Mouse (Mus musculus) embryonic facial prominence, embryonic 10.5 days (tissue): ENCODE data around the gene Pcx. TPM values are rescaled to one million over a fixed set of nuclear protein-coding genes. Genes with fewer than 3 reads are reported as not detected.

Experiments
- DNase-seq: peaks from one replicate; pipeline ENCODE4 v3.0.0-alpha.2; 2017; ENCODE audit warnings: low spot score
- H3K27ac ChIP-seq: fragments of 300-500 bp; sonication (generic); replicated peaks from 2 replicates; pipeline ENCODE4 v1.5.1; 2016; ENCODE audit warnings: mild to moderate bottlenecking
- H3K27me3 ChIP-seq: fragments of 300-500 bp; sonication (generic); replicated peaks from 2 replicates; pipeline ENCODE4 v1.6.1; 2016; ENCODE audit warnings: low read depth, mild to moderate bottlenecking; ENCODE audit not compliant: poor library complexity, severe bottlenecking
- H3K36me3 ChIP-seq: fragments of 300-500 bp; sonication (generic); replicated peaks from 2 replicates; pipeline ENCODE4 v1.6.1; 2016; ENCODE audit warnings: mild to moderate bottlenecking, moderate library complexity
- H3K4me1 ChIP-seq: fragments of 300-500 bp; sonication (generic); 2 replicates; pipeline ENCODE4 v1.6.1; 2016
- H3K4me3 ChIP-seq: fragments of 300-500 bp; sonication (generic); 2 replicates; pipeline ENCODE4 v1.5.1; 2016; ENCODE audit warnings: mild to moderate bottlenecking, moderate library complexity
- H3K9me3 ChIP-seq: fragments of 300-500 bp; sonication (generic); 2 replicates; pipeline ENCODE4 v1.6.1; 2016; ENCODE audit warnings: mild to moderate bottlenecking
- WGBS: fragments of 180-500 bp; shearing (Covaris S2); methylation state at CpG from one replicate; pipeline ENCODE4 v1.1.7; 2016; 5-methylcytosine and 5-hydroxymethylcytosine counted together
- polyA plus RNA-seq: library from polyadenylated mRNA; unstranded; fragments of >200 nt; fragmentation: Nextera tagmentation; extraction: Ambion mirVana; gene quantifications from 2 replicates; pipeline ENCODE4 v1.2.1, GENCODE M21; 2016

Pcx gene
- polyA plus RNA-seq, 1 experiment from 2014 or later, result 26.8 TPM

GRCm38 (mm10) chr19:4481326-4481725 is 28.9 kb upstream of the Pcx start:
- Histone ChIP-seq H3K36me3 (no peaks in the 10 kb centered on the region), H3K4me3 (no peak overlapping the region), H3K9me3 (no peaks in the 10 kb centered on the region), H3K27me3 (peaks cover 26% of the 10 kb centered on the region), H3K4me1 (peaks cover 26% of the 10 kb centered on the region), H3K27ac (no peak overlapping the region)
- DNase-seq, result no peak
- 51% methylated on average over 4 of the region's 4 CpGs for WGBS

GRCm38 (mm10) chr19:4482111-4482859 is 28.0 kb upstream of the Pcx start:
- 91% methylated on average over 3 of the region's 3 CpGs for WGBS
- no peak overlapping the region for H3K4me3 ChIP-seq
- H3K27me3 ChIP-seq, result peaks cover 16% of the 10 kb centered on the region
- peaks cover 17% of the 10 kb centered on the region for H3K4me1 ChIP-seq
- no peaks in the 10 kb centered on the region for H3K36me3 ChIP-seq
- H3K9me3 ChIP-seq, result no peaks in the 10 kb centered on the region
- no peak overlapping the region for H3K27ac ChIP-seq
- DNase-seq, result no peak

- Histone ChIP-seq H3K27me3 (no peaks in the 10 kb centered on the region), H3K27ac (peak overlapping the region; percentile 81), H3K9me3 (no peaks in the 10 kb centered on the region), H3K4me1 (peaks cover 16% of the 10 kb centered on the region), H3K4me3 (no peak overlapping the region), H3K36me3 (no peaks in the 10 kb centered on the region)
- peak; percentile 40 for DNase-seq
- 25% methylated on average over 5 of the region's 5 CpGs for WGBS
Measured at GRCm38 (mm10) chr19:4485006-4485405, 25.3 kb upstream of the Pcx start.

GRCm38 (mm10) chr19:4487877-4488276 is 22.4 kb upstream of the Pcx start:
- no peak for DNase-seq
- H3K27me3 ChIP-seq, result no peaks in the 10 kb centered on the region
- H3K9me3 ChIP-seq, result no peaks in the 10 kb centered on the region
- H3K4me1 ChIP-seq, result peaks cover 27% of the 10 kb centered on the region
- no peak overlapping the region for H3K27ac ChIP-seq
- 82% methylated on average over 2 of the region's 2 CpGs for WGBS
- H3K36me3 ChIP-seq, result no peaks in the 10 kb centered on the region
- no peak overlapping the region for H3K4me3 ChIP-seq

GRCm38 (mm10) chr19:4491080-4491695 is 19.1 kb upstream of the Pcx start:
- peak; percentile 15 for DNase-seq

GRCm38 (mm10) chr19:4492526-4493296 is 17.6 kb upstream of the Pcx start:
- no peak for DNase-seq
- Histone ChIP-seq H3K4me3 (no peak overlapping the region), H3K27ac (peak overlapping the region; percentile 31; the same call in 1 of the 2 replicates), H3K9me3 (no peaks in the 10 kb centered on the region), H3K36me3 (no peaks in the 10 kb centered on the region), H3K27me3 (no peaks in the 10 kb centered on the region), H3K4me1 (peaks cover 30% of the 10 kb centered on the region)
- WGBS, result 64% methylated on average over 9 of the region's 9 CpGs

More at GRCm38 (mm10) chr19:4491080-4491695, 19.1 kb upstream of the Pcx start:
- H3K36me3 ChIP-seq, result no peaks in the 10 kb centered on the region
- WGBS, result 68% methylated on average over 10 of the region's 10 CpGs
- no peaks in the 10 kb centered on the region for H3K27me3 ChIP-seq
- H3K4me1 ChIP-seq, result peaks cover 21% of the 10 kb centered on the region
- H3K9me3 ChIP-seq, result no peaks in the 10 kb centered on the region
- no peak overlapping the region for H3K4me3 ChIP-seq
- H3K27ac ChIP-seq, result no peak overlapping the region; the same call in 1 of the 2 replicates

GRCm38 (mm10) chr19:4494707-4495106 is 15.6 kb upstream of the Pcx start:
- Histone ChIP-seq H3K36me3 (no peaks in the 10 kb centered on the region), H3K27ac (peak overlapping the region; percentile 46; the same call in 1 of the 2 replicates), H3K27me3 (no peaks in the 10 kb centered on the region), H3K4me1 (peaks cover 40% of the 10 kb centered on the region), H3K9me3 (no peaks in the 10 kb centered on the region), H3K4me3 (no peak overlapping the region)
- no peak for DNase-seq
- WGBS, result 72% methylated on average over 7 of the region's 7 CpGs

GRCm38 (mm10) chr19:4495814-4496213 is 14.5 kb upstream of the Pcx start:
- DNase-seq, result no peak
- Histone ChIP-seq H3K9me3 (no peaks in the 10 kb centered on the region), H3K4me1 (peaks cover 39% of the 10 kb centered on the region), H3K36me3 (no peaks in the 10 kb centered on the region), H3K27ac (no peak overlapping the region), H3K27me3 (no peaks in the 10 kb centered on the region), H3K4me3 (no peak overlapping the region)
- 85% methylated on average over 5 of the region's 5 CpGs for WGBS

GRCm38 (mm10) chr19:4496535-4497262 is 13.6 kb upstream of the Pcx start:
- no peaks in the 10 kb centered on the region for H3K36me3 ChIP-seq
- no peaks in the 10 kb centered on the region for H3K9me3 ChIP-seq
- no peak overlapping the region for H3K4me3 ChIP-seq
- no peak overlapping the region for H3K27ac ChIP-seq
- no peaks in the 10 kb centered on the region for H3K27me3 ChIP-seq
- WGBS, result 84% methylated on average over 3 of the region's 3 CpGs
- peaks cover 32% of the 10 kb centered on the region for H3K4me1 ChIP-seq
- no peak for DNase-seq

GRCm38 (mm10) chr19:4497263-4497973 is 12.9 kb upstream of the Pcx start:
- Histone ChIP-seq H3K27me3 (no peaks in the 10 kb centered on the region), H3K27ac (peak overlapping the region; percentile 52; the same call in 1 of the 2 replicates), H3K4me1 (peaks cover 32% of the 10 kb centered on the region), H3K36me3 (no peaks in the 10 kb centered on the region), H3K9me3 (no peaks in the 10 kb centered on the region), H3K4me3 (peak overlapping the region; percentile 21; the same call in 1 of the 2 replicates)
- DNase-seq, result peak; percentile 86
- 7% methylated on average over 4 of the region's 4 CpGs for WGBS

- Histone ChIP-seq H3K9me3 (no peaks in the 10 kb centered on the region), H3K36me3 (no peaks in the 10 kb centered on the region), H3K4me1 (peaks cover 25% of the 10 kb centered on the region), H3K27me3 (no peaks in the 10 kb centered on the region), H3K4me3 (peak within 1 kb of the TSS; percentile 21; the same call in 1 of the 2 replicates), H3K27ac (peak within 1 kb of the TSS; percentile 52)
- 60% methylated on average over 16 of the region's 16 CpGs for WGBS
- DNase-seq, result peak; percentile 21
Measured at GRCm38 (mm10) chr19:4498062-4498933, 12.0 kb upstream of the Pcx start, which contains the start of gene 2010003K11Rik. TSS of gene 2010003K11Rik (minus strand) at chr19:4498583.
